Mouse (Mus musculus): ENCODE measurements around the gene Ssna1. TPM values are rescaled to one million over a fixed set of nuclear protein-coding genes. Genes with fewer than 3 reads are reported as not detected.

Ssna1 gene
- total RNA-seq, 2 experiments from 2014 or later: 65.0 to 69.4 TPM

- DNase-seq: no peak
These were observed 43.2 kb downstream of the Ssna1 start for GRCm38 (mm10) chr2:25228995-25229530.

- DNase-seq: peak; percentile 84 to 85
These were observed 43.8 kb downstream of the Ssna1 start for GRCm38 (mm10) chr2:25228431-25228889.

GRCm38 (mm10) chr2:25227406-25227805, 44.8 kb downstream of the Ssna1 start:
- no peak for DNase-seq

GRCm38 (mm10) chr2:25226864-25227263, 45.4 kb downstream of the Ssna1 start:
- peak; percentile 55 to 68 for DNase-seq

- no peak for DNase-seq
These were observed 46.3 kb downstream of the Ssna1 start for GRCm38 (mm10) chr2:25225811-25226379.

GRCm38 (mm10) chr2:25224766-25225752, 47.2 kb downstream of the Ssna1 start:
- DNase-seq: peak; percentile 98 to 99

GRCm38 (mm10) chr2:25224492-25224765, 47.8 kb downstream of the Ssna1 start, which contains the start of gene Tubb4b:
Gene Tubb4b (minus strand): TSS chr2:25224702.
- no peak for DNase-seq

- peak in 1 of 2 experiments; percentile 72 for DNase-seq
These were observed 48.4 kb downstream of the Ssna1 start for GRCm38 (mm10) chr2:25223681-25224491.

GRCm38 (mm10) chr2:25221331-25221772, 50.9 kb downstream of the Ssna1 start:
- DNase-seq: no peak

Other genes with a start within 250 kb of the Ssna1 start
- 100 to 1,000 TPM; 948 to 958 TPM for gene Nsmf, start 218.1 kb downstream of the Ssna1 start, total RNA-seq (2021)
- gene Entpd8, start 192.1 kb downstream of the Ssna1 start, total RNA-seq (2021): not detected
- gene Noxa1, start 177.3 kb downstream of the Ssna1 start, total RNA-seq (2021): not detected
- gene Nrarp, start 91.7 kb downstream of the Ssna1 start, total RNA-seq (2021): 10 to 100 TPM; 21.3 to 21.5 TPM
- 1 to 10 TPM; 1.3 to 1.8 TPM for gene Tor4a, start 75.6 kb downstream of the Ssna1 start, total RNA-seq (2021)
- 10 to 100 TPM; 55.1 to 58.1 TPM for gene Nelfb, start 60.9 kb downstream of the Ssna1 start, total RNA-seq (2021)
- not detected for gene Stpg3, start 57.8 kb downstream of the Ssna1 start, total RNA-seq (2021)
- not detected for gene Fam166a, start 53.7 kb downstream of the Ssna1 start, total RNA-seq (2021)
- gene Tubb4b, start 47.7 kb downstream of the Ssna1 start, total RNA-seq (2021): 100 to 1,000 TPM; 309 to 323 TPM
- not detected for gene Slc34a3, start 38.1 kb downstream of the Ssna1 start, total RNA-seq (2021)
- gene Rnf224, start 35.7 kb downstream of the Ssna1 start, total RNA-seq (2021): not detected
- 100 to 1,000 TPM; 223 to 232 TPM for gene Rnf208, start 30.2 kb downstream of the Ssna1 start, total RNA-seq (2021)
- not detected for gene Cysrt1, start 30.0 kb downstream of the Ssna1 start, total RNA-seq (2021)
- 1 to 10 TPM; 2.2 to 4.4 TPM for gene AL732309.1, start 25.6 kb downstream of the Ssna1 start, total RNA-seq (2021)
- 10 to 100 TPM; 35.5 to 40.4 TPM for gene Tmem203, start 17.0 kb downstream of the Ssna1 start, total RNA-seq (2021)
- gene Tprn, start 9.8 kb downstream of the Ssna1 start, total RNA-seq (2021): 10 to 100 TPM; 19.4 to 23.1 TPM
- gene Anapc2, start within 50 bp of the Ssna1 start, total RNA-seq (2021): 10 to 100 TPM; 83.0 to 83.3 TPM
- gene Tmem210, start 15.7 kb upstream of the Ssna1 start, total RNA-seq (2021): not detected
- gene Lrrc26, start 17.5 kb upstream of the Ssna1 start, total RNA-seq (2021): not detected
- gene Grin1, start 46.7 kb upstream of the Ssna1 start, total RNA-seq (2021): 100 to 1,000 TPM; 420 to 431 TPM
- 10 to 100 TPM; 50.6 to 52.3 TPM for gene Man1b1, start 59.9 kb upstream of the Ssna1 start, total RNA-seq (2021)
- 10 to 100 TPM; 26.1 to 38.4 TPM for gene Dpp7, start 83.9 kb upstream of the Ssna1 start, total RNA-seq (2021)
- gene Uap1l1, start 93.2 kb upstream of the Ssna1 start, total RNA-seq (2021): 10 to 100 TPM; 10.8 to 13.8 TPM
- 1 to 10 TPM; 3.7 to 4.6 TPM for gene Sapcd2, start 99.9 kb upstream of the Ssna1 start, total RNA-seq (2021)
- gene Entpd2, start 123.4 kb upstream of the Ssna1 start, total RNA-seq (2021): 10 to 100 TPM; 14.9 to 16.1 TPM
- gene Npdc1, start 126.9 kb upstream of the Ssna1 start, total RNA-seq (2021): 100 to 1,000 TPM; 422 to 431 TPM
- gene Fut7, start 150.8 kb upstream of the Ssna1 start, total RNA-seq (2021): under 1 TPM; 0.87 to 0.94 TPM
- 100 to 1,000 TPM; 147 to 167 TPM for gene Abca2, start 156.3 kb upstream of the Ssna1 start, total RNA-seq (2021)
- gene Clic3, start 184.4 kb upstream of the Ssna1 start, total RNA-seq (2021): under 1 TPM in 1 of 2 experiments, not detected in 1; 0.66 TPM
- 10 to 100 TPM; 46.2 to 62.8 TPM for gene Paxx, start 188.7 kb upstream of the Ssna1 start, total RNA-seq (2021)
- 100 to 1,000 TPM; 435 to 800 TPM for gene Ptgds, start 197.6 kb upstream of the Ssna1 start, total RNA-seq (2021)
- not detected for gene Lcn12, start 221.5 kb upstream of the Ssna1 start, total RNA-seq (2021)
- gene Fbxw5, start 228.3 kb upstream of the Ssna1 start, total RNA-seq (2021): 100 to 1,000 TPM; 115 to 116 TPM
- 1 to 10 TPM in 1 of 2 experiments, under 1 TPM in 1; 0.88 to 1.5 TPM for gene C8g, start 229.3 kb upstream of the Ssna1 start, total RNA-seq (2021)

All from layer of hippocampus, postnatal 36 days (tissue).